Mouse (Mus musculus): ENCODE results near the gene Celsr3.

The Celsr3 gene

DNA sequence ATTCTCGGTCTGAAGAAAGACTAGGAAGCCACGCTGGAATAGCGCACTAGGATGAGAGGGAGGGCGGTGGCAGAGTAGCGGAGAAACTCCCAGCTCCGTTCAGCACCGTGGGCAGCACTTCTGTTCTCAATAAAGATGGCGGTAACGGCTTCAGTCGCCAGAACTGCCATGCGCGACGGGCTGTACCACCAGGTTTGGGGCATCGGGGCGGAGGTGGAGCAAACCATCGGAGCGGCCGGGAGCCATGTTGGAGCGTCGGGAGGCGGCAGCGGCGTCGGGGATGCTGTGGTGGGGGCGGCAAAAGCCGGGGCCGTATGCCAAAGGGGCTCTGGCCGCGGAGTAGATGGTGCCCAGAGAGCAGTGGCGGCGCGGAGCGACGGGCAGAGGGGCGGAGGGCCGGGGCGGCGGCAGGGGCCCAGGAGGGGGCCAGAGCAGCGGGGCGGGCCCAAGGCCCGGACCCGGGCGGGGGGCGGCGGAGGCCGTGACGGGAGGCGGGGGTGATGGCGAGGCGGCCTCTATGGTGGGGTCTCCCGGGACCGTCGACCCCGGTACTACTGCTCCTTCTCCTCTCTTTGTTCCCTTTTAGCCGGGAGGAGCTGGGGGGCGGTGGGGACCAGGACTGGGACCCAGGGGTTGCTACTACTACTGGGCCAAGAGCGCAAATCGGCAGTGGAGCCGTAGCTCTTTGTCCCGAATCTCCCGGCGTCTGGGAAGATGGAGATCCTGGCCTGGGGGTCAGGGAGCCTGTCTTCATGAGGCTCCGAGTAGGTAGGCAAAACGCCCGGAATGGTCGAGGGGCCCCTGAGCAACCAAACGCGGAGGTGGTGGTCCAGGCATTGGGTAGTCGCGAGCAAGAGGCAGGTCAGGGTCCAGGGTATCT, at the start of gene Celsr3:
Gene Celsr3, plus strand, starts transcription at position 501 of the 880 bp plus-strand sequence.
- DNase-seq (ENCODE audit: low spot score in 2 of 2) = peak; percentile 90 to 93

DNA sequence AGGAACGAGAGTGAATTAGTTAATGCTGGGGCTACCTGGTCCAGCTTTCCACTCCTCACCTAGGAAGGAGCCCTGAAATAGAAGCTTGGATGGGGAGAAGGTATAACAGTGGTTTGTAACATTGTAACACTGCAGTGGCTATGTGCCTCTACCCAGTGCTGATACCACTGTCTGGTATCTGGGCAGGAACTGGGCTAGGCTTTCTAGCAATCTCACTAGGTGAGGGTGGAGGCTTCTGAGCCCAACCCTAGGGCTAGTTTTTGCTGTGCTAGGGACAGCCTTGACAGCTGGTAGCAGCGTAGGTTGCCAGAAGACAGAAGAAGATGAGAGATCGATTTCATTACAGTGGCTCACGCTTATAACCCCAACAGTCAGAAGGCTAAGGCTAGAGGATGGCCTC, 49.5 kb upstream of the Celsr3 start:
- DNase-seq (ENCODE audit: low spot score in 2 of 2) = no peak

DNA sequence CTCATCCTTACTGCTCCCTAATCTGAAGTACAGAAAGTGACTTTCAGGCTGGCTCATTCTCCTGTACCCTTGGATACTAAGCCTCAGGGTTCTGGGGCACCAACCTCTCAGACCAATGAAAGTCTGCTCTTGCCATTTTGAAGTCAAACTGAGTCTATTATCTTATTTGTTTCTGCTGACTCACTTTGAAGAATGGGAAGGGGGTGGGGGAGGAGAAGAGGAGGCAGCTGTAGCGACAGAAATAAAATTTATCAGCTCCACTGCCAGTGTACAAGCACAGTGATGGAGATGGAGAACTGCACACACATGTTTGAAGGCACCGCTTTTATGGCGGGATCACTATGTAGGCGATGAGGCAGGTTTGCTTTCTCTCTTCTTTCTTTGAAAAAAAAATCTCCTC, 48.8 kb upstream of the Celsr3 start:
- no peak for DNase-seq (ENCODE audit: low spot score in 2 of 2)

DNA sequence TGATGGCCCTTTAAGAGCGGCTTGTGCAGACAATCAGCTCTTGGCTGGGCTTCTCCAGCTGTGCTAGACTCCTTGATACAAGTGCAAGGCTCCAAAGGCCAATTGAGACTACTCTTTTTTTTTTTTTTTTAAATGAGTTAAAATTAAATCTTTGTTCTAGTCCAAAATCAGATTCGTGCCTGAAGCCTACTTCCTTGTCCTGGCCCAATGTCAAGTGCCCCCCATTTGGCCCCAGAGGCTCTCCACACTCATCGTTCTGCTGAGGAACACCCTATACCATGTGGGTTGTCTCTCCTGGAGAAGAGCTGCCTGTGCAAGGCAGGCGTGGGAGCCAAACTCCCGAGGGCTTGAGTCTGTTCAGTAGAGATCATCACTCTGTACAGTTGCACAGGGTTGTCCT, 45.2 kb upstream of the Celsr3 start:
- no peak for DNase-seq (ENCODE audit: low spot score in 2 of 2)

DNA sequence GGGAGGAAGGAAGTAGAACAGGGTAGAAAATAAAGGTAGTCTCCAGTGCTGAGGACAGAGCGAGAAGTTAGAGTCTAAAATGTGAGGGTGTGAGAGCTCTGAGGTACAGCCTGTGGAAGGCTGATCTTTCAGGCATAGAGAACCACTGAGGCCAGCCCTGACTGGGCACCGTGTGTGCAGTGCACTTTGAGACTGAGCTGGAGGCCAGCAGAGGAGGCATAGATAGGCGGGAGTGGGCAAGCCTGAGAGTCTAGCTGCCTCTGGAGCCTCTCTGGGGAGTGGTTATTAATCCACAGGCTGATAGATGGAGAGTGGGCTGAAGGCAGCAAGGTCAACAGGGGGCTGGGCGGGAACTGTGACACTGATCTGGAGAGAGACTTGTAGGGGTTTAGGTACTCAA, 44.2 kb upstream of the Celsr3 start:
- DNase-seq (ENCODE audit: low spot score in 2 of 2) = no peak

DNA sequence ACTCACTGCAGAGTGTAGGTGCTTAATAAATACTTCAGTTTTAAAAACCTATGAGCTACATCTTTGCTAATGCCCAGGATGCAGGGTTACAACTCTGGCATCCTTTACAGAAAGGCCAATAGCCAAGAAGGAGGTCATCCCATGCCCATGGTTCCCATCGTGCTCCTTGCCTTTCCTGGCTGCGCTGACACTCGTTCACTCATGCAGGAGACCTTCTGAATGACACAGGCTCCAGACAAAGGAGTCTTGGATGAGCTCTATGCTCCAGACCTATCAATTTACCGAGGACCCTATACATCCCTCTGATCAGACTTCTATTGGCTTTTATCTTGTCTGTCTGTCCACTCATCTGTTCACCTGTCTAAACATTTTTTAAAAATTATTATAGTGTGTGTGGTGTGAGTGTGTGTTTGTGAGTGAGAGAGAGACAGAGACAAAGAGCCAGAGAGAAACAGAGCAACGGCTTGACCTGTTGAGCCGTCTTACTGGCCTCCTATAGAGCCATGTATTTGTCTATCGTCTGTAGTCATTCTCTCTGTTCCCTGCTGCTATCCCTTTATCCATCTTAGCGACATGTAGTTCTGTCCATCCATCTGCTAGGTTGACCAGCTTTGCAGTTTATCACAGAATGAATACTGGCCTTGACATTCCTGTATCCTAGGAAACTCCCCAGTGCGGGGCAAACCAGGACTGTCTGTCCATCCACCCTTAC, 43.1 kb upstream of the Celsr3 start:
- no peak for DNase-seq (ENCODE audit: low spot score in 2 of 2)

DNA sequence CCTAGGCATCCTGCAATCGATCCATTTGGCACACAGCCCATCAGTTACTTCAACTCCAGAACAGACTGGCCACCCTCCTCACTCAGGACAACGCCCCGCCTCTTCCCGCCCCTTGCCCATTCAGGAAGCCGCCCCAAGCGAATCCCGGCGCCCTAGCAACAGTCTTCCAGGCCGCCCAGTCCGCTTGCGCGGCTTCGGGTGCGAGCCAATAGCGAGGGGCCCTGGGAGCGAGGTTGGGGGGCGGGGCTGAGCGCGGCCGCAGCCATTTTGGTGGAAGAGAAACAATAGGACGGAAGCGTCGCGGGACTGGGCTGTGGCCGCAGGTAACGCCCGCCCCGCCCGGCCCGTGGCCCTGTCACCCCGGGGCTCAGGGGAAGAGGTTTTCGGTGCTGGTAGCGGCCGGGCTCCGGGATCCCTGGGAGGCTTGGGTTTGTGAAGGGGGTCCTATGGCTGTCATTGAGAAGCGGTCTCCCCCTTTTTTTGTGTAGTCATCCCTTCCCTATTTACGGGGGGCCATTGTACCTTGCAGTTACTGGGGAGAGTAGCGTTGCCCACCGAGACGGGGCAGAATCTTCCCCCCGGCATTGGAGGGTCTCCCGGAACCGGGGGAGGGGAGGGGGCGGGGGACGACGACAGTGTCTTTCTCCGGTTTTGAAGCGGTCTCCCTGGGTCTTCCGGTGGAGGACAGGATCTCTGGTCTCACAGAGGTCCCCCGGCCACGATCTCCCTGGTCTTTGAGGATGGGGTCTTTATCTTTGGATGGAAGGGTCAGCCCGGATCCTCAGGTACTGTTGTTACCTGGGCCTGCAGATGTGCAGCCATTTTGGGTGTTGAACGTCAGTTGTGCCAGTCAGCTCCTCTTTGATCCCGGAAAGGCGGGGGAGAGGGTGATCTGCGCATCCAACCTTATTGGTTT, 42.3 kb upstream of the Celsr3 start, which contains the start of gene Ip6k2:
Gene Ip6k2, plus strand, starts transcription at position 249 of the 916 bp plus-strand sequence.
- peak; percentile 96 for DNase-seq (ENCODE audit: low spot score in 2 of 2)

DNA sequence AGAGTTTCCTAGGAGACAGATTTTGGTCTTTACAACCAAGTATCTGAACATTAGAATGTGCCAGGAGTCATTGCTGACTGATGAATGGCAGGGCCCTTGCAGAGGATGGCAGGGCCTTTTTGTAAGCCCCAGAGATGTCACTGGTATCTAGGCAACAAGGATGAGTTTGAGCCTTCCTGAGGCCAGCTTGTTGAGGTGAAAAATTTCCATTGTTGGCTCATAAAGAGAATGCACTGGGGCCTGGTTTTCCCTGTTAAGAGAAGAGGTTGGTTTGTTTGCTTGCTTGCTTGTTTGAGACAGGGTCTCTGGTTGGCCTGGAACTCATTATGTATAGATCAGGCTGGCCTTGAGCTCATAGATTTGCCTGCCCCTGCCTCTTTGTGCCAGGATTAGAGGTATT, 40.7 kb upstream of the Celsr3 start:
- no peak for DNase-seq (ENCODE audit: low spot score in 2 of 2)

DNA sequence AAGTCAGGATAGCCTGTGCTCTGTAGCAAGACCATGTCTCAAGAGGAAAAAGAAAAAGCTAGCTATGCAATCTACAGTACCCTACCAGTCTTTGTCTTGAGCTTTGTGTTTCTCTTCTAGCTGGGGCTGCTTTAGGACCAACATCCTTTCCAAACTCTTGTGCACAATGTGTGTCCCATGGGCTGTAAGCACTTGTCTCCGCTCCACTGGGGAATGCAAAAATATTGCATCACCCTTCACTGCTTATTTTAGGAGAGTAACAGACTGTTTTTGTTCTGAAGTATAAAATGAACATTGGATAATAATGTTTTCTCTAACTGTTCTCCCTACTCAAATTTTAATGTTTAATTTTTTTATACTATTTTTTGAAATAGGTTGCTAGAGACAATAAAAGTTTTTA, 39.6 kb upstream of the Celsr3 start:
- DNase-seq (ENCODE audit: low spot score in 2 of 2) = no peak

DNA sequence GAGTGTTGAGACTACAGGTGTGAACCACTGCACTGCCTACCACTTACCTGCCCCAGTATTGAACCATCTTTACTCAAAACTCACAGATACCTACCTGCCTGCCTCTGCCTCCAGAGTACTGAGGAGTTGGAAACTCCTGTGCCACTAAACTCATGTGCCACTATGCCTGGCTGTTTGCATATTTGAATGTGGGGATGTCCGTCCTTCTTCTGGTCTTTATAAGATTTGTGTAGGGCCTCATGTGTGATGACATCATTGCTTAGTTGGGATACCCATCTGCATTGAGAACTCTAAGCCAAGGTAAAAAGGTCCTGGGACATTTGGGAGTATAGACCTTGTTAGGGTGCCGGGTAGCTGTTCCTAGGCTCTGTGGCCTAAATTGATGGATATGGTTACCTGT, 39.0 kb upstream of the Celsr3 start:
- DNase-seq (ENCODE audit: low spot score in 2 of 2) = no peak

DNA sequence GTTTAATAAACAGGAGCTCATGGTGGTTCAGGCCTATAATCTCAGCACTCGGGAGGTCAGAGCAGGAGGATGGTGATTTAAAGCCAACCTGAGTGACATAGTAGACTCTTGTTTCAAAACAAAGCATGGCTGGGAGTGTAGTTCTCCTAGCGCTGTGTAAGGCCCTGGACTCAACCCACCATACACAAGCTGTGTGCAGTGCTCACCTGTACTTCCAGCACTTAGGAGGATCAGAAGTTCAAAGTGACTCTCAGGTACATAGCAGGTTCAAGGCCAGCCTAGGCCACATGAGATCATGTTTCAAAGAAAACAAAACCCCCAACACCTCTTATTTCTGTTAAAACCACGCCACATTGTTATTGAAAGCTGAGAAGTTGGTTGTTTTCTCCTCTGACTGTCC, 37.4 kb upstream of the Celsr3 start:
- DNase-seq (ENCODE audit: low spot score in 2 of 2) = no peak

DNA sequence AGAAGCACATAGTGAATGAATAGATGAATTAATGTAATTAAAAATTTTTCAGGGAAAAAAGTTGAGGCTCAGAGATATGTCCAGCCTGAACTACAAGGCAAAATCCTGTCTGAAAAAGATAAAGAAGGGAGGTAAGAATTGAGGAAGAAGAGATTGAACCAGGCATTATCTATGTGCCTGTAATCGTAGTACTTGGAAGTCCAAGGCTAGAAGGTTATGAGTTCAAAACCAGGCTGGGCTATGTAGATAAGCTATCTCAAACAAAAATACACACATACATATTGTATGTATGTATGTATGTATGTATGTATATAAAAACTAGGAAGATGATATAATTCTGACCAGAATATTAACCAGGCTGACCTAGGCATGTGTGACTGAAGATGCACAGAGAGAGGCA, 33.8 kb upstream of the Celsr3 start:
- DNase-seq (ENCODE audit: low spot score in 2 of 2) = no peak

DNA sequence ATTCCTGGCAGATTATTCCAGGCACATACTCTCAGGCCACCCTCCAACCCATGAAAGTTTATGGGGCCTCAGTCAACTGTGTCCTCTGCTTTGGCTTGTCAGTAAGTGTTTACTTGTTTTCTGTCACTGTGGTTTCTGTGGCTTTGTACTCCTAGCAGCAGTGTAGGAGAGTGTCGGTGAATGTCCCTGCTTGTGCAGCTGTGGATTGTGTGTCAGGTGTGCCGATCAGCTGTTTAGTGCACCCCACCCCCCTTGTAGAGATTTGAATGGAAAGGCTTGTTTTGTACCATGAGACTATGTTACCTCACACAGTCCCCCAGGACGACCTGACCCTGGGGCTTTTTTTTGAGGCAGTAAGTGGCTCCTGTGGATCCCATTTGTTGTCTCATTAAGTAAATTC, 33.4 kb upstream of the Celsr3 start:
- DNase-seq (ENCODE audit: low spot score in 2 of 2) = no peak

DNA sequence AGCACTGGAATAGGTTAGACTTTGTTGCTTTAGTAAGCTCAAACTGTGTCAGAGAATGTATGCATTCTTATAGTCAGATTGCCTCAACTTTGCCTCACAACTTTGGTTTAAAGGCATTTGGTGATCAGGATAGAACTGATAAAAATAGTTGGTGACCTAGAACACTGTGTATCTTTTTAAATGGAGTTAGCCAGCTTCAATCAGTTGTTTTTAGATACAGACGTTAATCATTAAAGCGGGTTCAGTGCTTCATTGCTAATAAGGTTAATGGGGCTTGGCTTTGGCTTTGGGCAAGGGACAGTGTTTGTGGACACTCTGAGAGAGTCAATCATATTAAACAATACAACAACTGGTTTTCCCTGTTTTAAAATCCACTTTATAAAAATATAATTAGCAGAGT, 30.8 kb upstream of the Celsr3 start:
- DNase-seq (ENCODE audit: low spot score in 2 of 2) = no peak

DNA sequence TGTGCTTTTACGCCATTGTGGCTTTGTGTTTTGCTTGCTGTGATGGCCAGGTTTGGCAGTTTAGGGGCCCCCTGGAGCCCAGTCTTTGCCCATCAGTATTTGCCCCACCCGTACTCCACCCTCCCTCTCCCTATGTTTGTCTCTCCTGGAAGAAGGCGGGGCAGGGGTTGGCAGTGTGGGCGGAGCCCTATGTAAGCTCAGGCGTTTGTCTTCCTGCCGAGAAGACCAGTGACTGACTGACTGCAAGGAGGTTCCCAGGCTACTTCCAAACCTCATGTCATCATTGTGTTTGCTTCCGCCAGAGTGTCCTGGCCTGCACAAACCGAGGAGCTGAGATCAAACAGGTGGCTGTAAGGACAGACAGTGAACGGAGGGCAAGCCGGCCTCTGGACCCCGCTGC, 30.4 kb upstream of the Celsr3 start:
- DNase-seq (ENCODE audit: low spot score in 2 of 2) = no peak

DNA sequence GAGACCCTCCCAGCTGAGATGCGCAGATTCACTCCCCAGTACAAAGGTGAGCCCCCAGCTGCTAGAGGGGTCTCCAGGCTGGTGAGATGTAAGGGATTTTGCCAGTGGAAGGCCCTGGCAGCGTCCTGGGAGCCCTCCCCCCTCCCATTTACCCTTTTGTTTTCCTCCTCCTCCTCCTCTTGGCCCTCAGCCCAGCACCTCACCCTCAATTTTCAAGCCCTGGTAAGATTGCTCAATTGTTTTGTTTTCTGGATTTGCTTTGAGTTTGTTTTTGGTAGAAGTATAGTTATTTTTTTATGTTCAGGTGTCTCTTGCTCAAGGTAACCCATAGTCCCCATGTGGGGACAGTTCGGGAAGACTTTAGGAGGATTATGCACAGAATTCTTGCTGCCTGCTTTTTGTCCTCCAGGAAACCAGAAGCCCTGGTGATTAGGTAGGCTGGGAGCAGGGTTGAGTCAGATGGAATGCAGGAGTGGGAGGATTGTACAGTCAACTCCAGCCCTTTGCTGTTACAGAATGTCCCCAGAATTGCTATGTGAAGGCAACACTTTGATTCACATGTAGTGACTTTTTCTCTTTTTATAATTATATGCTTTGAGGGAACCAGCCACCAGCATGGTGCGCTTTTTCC, 29.7 kb upstream of the Celsr3 start:
- peak in 1 of 2 experiments; percentile 47 for DNase-seq (ENCODE audit: low spot score in 2 of 2)

DNA sequence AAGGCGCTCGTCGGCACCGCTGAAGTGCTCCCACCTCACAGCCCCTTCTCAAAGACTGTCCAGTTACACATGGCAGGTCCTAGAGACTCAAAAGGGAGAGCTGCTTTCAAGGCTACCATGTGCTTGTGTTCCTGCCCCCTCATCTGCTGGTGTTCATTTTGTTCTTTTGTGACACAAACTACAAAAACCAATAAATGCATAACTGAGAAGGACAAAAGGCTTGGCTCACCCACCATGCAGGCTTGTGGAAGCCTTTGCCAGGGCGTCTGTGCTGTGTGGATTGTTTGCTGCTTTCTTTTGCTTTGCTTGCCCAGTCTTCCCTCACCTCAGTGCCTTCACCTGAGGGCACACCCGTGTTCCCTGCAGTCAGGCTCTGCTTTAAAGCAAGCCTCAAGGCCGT, 28.6 kb upstream of the Celsr3 start:
- DNase-seq (ENCODE audit: low spot score in 2 of 2) = no peak

DNA sequence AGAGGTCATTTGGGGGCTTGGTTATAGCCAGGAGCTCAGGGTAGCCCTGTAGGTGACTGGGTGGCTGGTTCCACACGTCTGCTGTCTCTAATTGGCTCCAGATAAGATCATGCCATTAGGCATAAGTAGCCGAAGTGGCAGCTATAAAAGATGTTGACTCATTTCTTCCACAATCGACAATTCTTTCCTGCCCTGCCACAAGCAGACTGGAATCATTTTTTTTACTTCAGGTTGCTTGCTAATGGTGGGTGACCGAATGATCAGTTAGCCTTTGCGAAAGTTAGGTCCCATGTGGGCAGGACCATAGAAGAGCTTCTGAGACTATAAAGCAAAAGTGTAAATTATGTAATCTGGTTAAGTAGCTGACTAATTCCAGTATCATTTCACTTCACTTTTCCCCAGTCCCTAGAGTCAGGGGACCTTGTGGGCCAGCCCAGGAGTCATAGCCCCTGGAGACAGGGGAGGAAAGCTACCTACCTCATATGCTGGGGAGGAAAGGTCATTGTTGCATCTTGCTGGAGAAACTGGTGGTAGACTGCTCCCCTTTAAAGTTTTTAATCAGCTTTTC, 27.5 kb upstream of the Celsr3 start:
- no peak for DNase-seq (ENCODE audit: low spot score in 2 of 2)

DNA sequence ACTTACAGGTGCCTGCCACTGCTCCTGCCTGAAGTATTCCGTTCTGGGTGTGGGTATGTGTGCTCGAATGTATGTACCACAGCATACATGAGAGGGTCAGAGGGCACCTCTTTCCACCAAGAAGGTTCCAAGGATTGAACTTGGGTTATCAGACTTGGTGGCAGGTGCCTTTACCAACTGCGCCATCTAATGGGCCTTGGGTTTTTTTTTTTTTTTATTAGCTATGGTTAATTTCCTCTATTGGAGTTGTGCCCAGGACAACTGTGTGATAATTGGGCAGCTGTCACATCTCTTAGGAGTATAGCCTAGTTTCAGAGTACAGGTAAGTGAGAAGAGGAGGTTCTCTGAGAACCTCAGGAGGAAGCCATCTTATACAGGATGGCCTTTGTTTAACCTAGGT, 26.6 kb upstream of the Celsr3 start:
- no peak for DNase-seq (ENCODE audit: low spot score in 2 of 2)

DNA sequence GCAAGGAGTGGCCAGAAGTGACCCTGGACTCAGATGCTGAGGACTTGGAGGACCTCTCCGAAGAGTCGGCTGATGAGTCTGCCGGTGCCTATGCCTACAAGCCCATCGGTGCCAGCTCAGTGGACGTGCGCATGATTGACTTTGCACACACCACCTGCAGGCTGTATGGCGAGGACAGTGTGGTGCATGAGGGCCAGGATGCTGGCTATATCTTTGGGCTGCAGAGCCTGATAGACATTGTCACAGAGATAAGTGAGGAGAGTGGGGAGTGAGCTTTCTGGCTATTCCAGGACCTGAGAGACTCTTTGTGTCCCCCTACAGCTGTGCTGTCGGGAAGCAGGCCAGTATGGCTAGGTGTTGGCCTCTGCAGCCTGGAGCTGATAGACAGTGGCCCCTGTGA, 20.4 kb upstream of the Celsr3 start:
- DNase-seq (ENCODE audit: low spot score in 2 of 2) = no peak

DNA sequence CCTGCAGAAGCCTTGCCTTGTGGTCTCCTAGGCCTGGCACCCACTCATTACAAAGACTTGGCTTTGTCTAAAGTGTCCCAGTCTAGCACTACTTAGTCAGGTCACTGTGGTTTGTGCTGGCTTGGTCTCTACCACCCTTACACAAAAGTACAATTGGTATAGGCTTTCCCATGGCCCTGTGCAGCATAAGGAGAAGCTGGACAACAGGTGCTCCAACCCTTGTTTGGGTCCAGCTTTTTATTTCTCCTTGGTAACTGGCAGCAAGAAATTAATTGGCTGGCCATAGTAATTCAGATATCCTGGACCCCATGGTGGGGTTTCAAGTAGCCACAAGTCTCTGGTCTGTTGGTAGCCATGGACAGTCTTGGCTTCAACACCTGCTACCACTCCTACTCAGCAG, 19.7 kb upstream of the Celsr3 start:
- no peak for DNase-seq (ENCODE audit: low spot score in 2 of 2)

Data from frontal cortex, postnatal 36 days (tissue).